Mouse (Mus musculus): ENCODE results near the gene Zfp142. TPM values are rescaled to one million over a fixed set of nuclear protein-coding genes. Genes with fewer than 3 reads are reported as not detected.

Gene Zfp142
- polyA plus RNA-seq (2015; fragmentation: Nextera tagmentation; extraction: Ambion mirVana) = 9.7 and 10.3 TPM in 2 replicates

- Histone ChIP-seq H3K4me3 (replicated peaks; ENCODE audit: low read length) (peak within 1 kb of the TSS; percentile 74), H3K4me1 (replicated peaks; ENCODE audit: control insufficient read depth, insufficient read depth, low read length) (peaks cover 28% of the 10 kb centered on the region), H3K4me2 (ENCODE audit: low read length) (peak within 1 kb of the TSS; percentile 64), H3K36me3 (ENCODE audit: control insufficient read depth, insufficient read depth) (peaks cover 18% of the 10 kb centered on the region), H3K9me3 (ENCODE audit: control insufficient read depth, low read length) (no peaks in the 10 kb centered on the region), H3K9ac (replicated peaks; ENCODE audit: low read depth, low read length) (peak within 1 kb of the TSS; percentile 72), H3K27me3 (replicated peaks; ENCODE audit: control insufficient read depth, insufficient read depth, low read length) (no peaks in the 10 kb centered on the region), H3K27ac (ENCODE audit: low read length) (peak within 1 kb of the TSS; percentile 83)
- ATAC-seq = peak; percentile 99
- under 1% methylated on average over 45 of the region's 48 CpGs for WGBS
Observed at GRCm38 (mm10) chr1:74587773-74588445, at the start of gene Zfp142, which contains the start of gene Bcs1l. Gene Zfp142, minus strand, starts transcription at chr1:74588246. Gene Bcs1l, plus strand, starts transcription at chr1:74588289.

- 79% methylated on average over 4 of the region's 4 CpGs for whole genome bisulfite sequencing
- no peaks in the 10 kb centered on the region for H3K9me3 ChIP-seq (ENCODE audit: control insufficient read depth, low read length)
Observed at GRCm38 (mm10) chr1:74632734-74633133, 44.7 kb upstream of the Zfp142 start.

GRCm38 (mm10) chr1:74628001-74628400 is 40.0 kb upstream of the Zfp142 start:
- Histone ChIP-seq H3K27ac (ENCODE audit: low read length) (no peak overlapping the region), H3K4me1 (replicated peaks; ENCODE audit: control insufficient read depth, insufficient read depth, low read length) (no peaks in the 10 kb centered on the region), H3K36me3 (ENCODE audit: control insufficient read depth, insufficient read depth) (peaks cover 27% of the 10 kb centered on the region), H3K27me3 (replicated peaks; ENCODE audit: control insufficient read depth, insufficient read depth, low read length) (no peaks in the 10 kb centered on the region), H3K9ac (replicated peaks; ENCODE audit: low read depth, low read length) (no peak overlapping the region), H3K9me3 (ENCODE audit: control insufficient read depth, low read length) (no peaks in the 10 kb centered on the region), H3K4me3 (replicated peaks; ENCODE audit: low read length) (no peak overlapping the region), H3K4me2 (ENCODE audit: low read length) (no peak overlapping the region)
- 62% methylated on average over 7 of the region's 7 CpGs for WGBS
- ATAC-seq = no peak

More at GRCm38 (mm10) chr1:74632734-74633133, 44.7 kb upstream of the Zfp142 start:
- no peak for ATAC-seq
- H3K4me2 ChIP-seq (ENCODE audit: low read length) = no peak overlapping the region
- H3K4me1 ChIP-seq (replicated peaks; ENCODE audit: control insufficient read depth, insufficient read depth, low read length) = no peaks in the 10 kb centered on the region
- no peak overlapping the region for H3K4me3 ChIP-seq (replicated peaks; ENCODE audit: low read length)
- peaks cover 11% of the 10 kb centered on the region for H3K36me3 ChIP-seq (ENCODE audit: control insufficient read depth, insufficient read depth)
- H3K9ac ChIP-seq (replicated peaks; ENCODE audit: low read depth, low read length) = no peak overlapping the region
- H3K27ac ChIP-seq (ENCODE audit: low read length) = no peak overlapping the region
- no peaks in the 10 kb centered on the region for H3K27me3 ChIP-seq (replicated peaks; ENCODE audit: control insufficient read depth, insufficient read depth, low read length)

GRCm38 (mm10) chr1:74626076-74626475 is 38.0 kb upstream of the Zfp142 start:
- H3K9me3 ChIP-seq (ENCODE audit: control insufficient read depth, low read length) = no peaks in the 10 kb centered on the region
- H3K36me3 ChIP-seq (ENCODE audit: control insufficient read depth, insufficient read depth) = peaks cover 28% of the 10 kb centered on the region
- no peaks in the 10 kb centered on the region for H3K27me3 ChIP-seq (replicated peaks; ENCODE audit: control insufficient read depth, insufficient read depth, low read length)
- 87% methylated on average over 4 of the region's 4 CpGs for WGBS
- no peak for ATAC-seq
- no peaks in the 10 kb centered on the region for H3K4me1 ChIP-seq (replicated peaks; ENCODE audit: control insufficient read depth, insufficient read depth, low read length)
- H3K4me3 ChIP-seq (replicated peaks; ENCODE audit: low read length) = no peak overlapping the region
- no peak overlapping the region for H3K4me2 ChIP-seq (ENCODE audit: low read length)
- no peak overlapping the region for H3K27ac ChIP-seq (ENCODE audit: low read length)
- no peak overlapping the region for H3K9ac ChIP-seq (replicated peaks; ENCODE audit: low read depth, low read length)

DNA sequence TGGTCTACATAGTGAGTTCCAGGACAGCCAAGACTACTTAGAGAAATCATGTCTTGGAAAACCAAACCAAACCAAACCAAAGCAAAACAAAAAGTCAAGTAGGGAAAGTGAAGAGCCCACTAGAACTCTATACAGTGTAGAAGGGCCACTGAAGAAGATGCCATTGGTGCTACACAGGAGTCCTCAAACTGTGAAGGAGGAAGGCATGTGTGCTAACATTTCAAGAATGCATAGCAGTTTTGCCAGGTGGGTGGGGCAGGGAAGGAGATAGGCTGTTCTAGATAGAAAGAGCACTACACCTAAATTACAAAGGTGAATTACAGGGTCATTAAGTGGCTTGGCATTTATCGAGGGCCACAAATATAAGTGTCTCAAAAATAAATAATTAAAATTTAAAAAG is 36.1 kb upstream of the Zfp142 start:
- Histone ChIP-seq H3K4me1 (replicated peaks; ENCODE audit: control insufficient read depth, insufficient read depth, low read length) (no peaks in the 10 kb centered on the region), H3K4me3 (replicated peaks; ENCODE audit: low read length) (no peak overlapping the region), H3K9ac (replicated peaks; ENCODE audit: low read depth, low read length) (no peak overlapping the region), H3K36me3 (ENCODE audit: control insufficient read depth, insufficient read depth) (peaks cover 25% of the 10 kb centered on the region), H3K4me2 (ENCODE audit: low read length) (no peak overlapping the region), H3K27me3 (replicated peaks; ENCODE audit: control insufficient read depth, insufficient read depth, low read length) (no peaks in the 10 kb centered on the region), H3K27ac (ENCODE audit: low read length) (no peak overlapping the region), H3K9me3 (ENCODE audit: control insufficient read depth, low read length) (no peaks in the 10 kb centered on the region)
- ATAC-seq = no peak
- WGBS = 97% methylated on average over 1 of the region's 1 CpGs

- Histone ChIP-seq H3K36me3 (ENCODE audit: control insufficient read depth, insufficient read depth) (peaks cover 8% of the 10 kb centered on the region; the same call in 1 of the 2 replicates), H3K4me2 (ENCODE audit: low read length) (peak within 1 kb of the TSS; percentile 96), H3K4me1 (replicated peaks; ENCODE audit: control insufficient read depth, insufficient read depth, low read length) (peaks cover 15% of the 10 kb centered on the region), H3K9me3 (ENCODE audit: control insufficient read depth, low read length) (no peaks in the 10 kb centered on the region), H3K27ac (ENCODE audit: low read length) (peak within 1 kb of the TSS; percentile 53), H3K27me3 (replicated peaks; ENCODE audit: control insufficient read depth, insufficient read depth, low read length) (no peaks in the 10 kb centered on the region), H3K4me3 (replicated peaks; ENCODE audit: low read length) (peak within 1 kb of the TSS; percentile 89), H3K9ac (replicated peaks; ENCODE audit: low read depth, low read length) (peak within 1 kb of the TSS; percentile 84)
- 8% methylated on average over 25 of the region's 25 CpGs for whole genome bisulfite sequencing
- ATAC-seq = peak; percentile 94
Observed at GRCm38 (mm10) chr1:74601267-74601962, 13.4 kb upstream of the Zfp142 start, which contains the start of the genes Rnf25 and Stk36. Gene Rnf25, minus strand, starts transcription at chr1:74601397. Gene Stk36, plus strand, starts transcription at chr1:74601445.

DNA sequence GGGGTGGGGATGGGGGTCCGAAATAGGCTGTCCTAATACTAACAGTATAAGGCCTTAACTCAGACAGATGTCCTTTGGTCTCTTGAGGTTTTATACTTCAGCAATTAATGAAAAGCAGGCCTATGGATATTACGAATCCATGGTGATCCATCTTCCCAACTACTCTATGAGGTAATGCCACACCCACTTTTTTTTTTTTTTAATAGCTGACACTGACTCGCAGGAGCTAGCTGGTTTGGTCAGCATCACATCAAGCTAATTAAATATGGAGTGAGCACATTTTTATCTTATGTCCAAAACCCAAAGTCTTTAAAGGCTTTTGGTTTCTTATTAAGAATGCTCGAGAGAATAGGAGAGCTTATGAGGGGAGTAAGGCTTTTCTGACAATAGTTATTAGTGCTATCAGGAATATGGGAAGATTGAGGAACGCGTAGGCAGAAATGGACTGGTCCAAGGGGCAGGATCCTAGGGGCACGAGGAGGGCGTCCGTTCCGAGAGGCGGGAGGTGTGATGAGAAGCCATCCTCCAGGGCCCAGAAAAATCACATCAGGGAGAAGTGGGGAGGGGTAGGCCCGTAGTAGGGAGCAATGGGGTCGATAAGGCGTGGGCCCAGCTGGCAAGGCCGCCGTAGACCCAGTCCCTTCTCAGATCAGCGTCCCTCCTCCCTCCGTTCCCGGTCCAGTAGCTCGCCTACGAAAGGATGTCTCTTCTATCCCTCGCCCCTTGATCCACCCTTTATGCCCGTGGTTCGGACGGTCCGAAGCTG is 12.6 kb upstream of the Zfp142 start:
- ATAC-seq = peak; percentile 73
- Histone ChIP-seq H3K4me3 (replicated peaks; ENCODE audit: low read length) (peak overlapping the region; percentile 89), H3K36me3 (ENCODE audit: control insufficient read depth, insufficient read depth) (peaks cover 9% of the 10 kb centered on the region), H3K4me2 (ENCODE audit: low read length) (peak overlapping the region; percentile 96), H3K4me1 (replicated peaks; ENCODE audit: control insufficient read depth, insufficient read depth, low read length) (peaks cover 15% of the 10 kb centered on the region), H3K27ac (ENCODE audit: low read length) (peak overlapping the region; percentile 53; the same call in 1 of the 2 replicates), H3K9me3 (ENCODE audit: control insufficient read depth, low read length) (no peaks in the 10 kb centered on the region), H3K9ac (replicated peaks; ENCODE audit: low read depth, low read length) (peak overlapping the region; percentile 84), H3K27me3 (replicated peaks; ENCODE audit: control insufficient read depth, insufficient read depth, low read length) (no peaks in the 10 kb centered on the region)
- WGBS = 8% methylated on average over 26 of the region's 26 CpGs

DNA sequence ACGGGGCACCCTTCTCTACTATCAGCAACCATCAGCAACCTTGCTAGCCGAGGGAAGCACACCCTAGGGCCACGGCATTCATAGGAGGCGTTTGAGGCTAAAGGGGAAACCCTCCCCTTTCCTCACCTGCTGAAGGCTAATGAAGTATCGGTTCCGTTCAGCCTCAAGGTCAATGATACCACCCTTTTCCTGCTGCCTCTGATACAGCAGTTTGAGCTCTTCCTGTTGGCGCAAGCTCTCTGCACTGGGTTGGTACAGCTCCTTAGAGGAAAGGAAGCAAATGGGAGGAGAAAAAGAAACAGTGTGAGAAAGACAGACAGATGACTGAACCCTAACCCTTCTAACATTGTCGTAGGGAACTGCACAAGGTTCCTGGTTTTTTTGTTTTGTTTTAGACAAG is 6.4 kb upstream of the Zfp142 start:
- H3K27ac ChIP-seq (ENCODE audit: low read length) = no peak overlapping the region
- no peaks in the 10 kb centered on the region; the same call in 1 of the 2 replicates for H3K4me1 ChIP-seq (replicated peaks; ENCODE audit: control insufficient read depth, insufficient read depth, low read length)
- no peak for ATAC-seq
- H3K27me3 ChIP-seq (replicated peaks; ENCODE audit: control insufficient read depth, insufficient read depth, low read length) = no peaks in the 10 kb centered on the region
- H3K4me2 ChIP-seq (ENCODE audit: low read length) = no peak overlapping the region
- H3K9ac ChIP-seq (replicated peaks; ENCODE audit: low read depth, low read length) = no peak overlapping the region
- H3K36me3 ChIP-seq (ENCODE audit: control insufficient read depth, insufficient read depth) = peaks cover 43% of the 10 kb centered on the region
- 93% methylated on average over 8 of the region's 8 CpGs for WGBS
- H3K4me3 ChIP-seq (replicated peaks; ENCODE audit: low read length) = no peak overlapping the region
- no peaks in the 10 kb centered on the region for H3K9me3 ChIP-seq (ENCODE audit: control insufficient read depth, low read length)

All from forebrain, embryonic 16.5 days (tissue).